Mouse (Mus musculus): ENCODE data around the gene Slc35a3. TPM values are rescaled to one million over a fixed set of nuclear protein-coding genes. Genes with fewer than 3 reads are reported as not detected.

Gene Slc35a3
- total RNA-seq, 2 experiments from 2014 or later: 13.6 to 14.9 TPM

- no peak for DNase-seq (ENCODE audit: low spot score in 2 of 2)
These were observed 70.3 kb downstream of the Slc35a3 start for GRCm38 (mm10) chr3:116642373-116642772.

DNA sequence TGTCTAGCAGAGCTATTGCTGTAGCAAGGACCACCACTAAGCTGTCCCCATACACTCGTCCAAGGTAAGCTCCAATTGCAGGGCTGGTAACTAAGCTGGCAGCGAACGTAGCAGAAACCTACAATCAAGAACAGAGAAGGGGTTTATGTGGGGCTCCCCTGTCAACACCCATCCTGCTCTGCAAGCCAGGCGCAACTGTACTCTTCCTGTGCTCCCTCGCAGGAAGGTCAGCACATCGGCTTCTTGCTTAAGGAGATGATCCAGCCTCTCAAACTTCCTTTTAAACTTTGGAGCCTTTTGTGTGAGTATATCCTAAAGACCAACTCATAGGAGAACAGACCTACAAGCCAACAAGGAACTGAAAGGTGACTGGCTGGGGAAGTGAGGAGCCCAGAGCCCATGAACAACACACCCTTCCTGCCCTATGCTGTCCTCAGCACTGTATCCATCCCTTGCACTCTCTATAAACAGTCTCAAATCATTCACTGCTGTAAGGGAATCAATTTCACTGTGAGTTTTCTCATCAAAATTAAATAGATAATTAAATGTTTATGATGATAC is 70.7 kb downstream of the Slc35a3 start:
- DNase-seq (ENCODE audit: low spot score in 2 of 2): no peak

DNA sequence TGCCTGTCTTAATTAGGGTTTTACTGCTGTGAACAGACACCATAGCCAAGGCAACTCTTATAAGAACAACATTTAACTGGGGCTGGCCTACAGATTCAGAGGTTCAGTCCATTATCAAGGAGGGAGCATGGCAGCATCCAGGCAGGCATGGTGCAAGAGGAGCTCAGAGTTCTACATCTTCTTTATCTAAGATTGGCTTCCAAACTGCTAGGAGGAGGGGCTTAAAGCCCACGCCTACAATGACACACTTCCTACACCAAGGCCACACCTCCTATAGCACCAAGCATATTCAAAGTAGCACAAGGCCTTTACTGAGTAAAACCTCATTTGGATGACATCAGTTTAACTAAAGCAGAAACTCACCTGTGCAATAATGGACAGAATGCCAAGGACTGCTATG is 72.6 kb downstream of the Slc35a3 start:
- DNase-seq (ENCODE audit: low spot score in 2 of 2): no peak

DNA sequence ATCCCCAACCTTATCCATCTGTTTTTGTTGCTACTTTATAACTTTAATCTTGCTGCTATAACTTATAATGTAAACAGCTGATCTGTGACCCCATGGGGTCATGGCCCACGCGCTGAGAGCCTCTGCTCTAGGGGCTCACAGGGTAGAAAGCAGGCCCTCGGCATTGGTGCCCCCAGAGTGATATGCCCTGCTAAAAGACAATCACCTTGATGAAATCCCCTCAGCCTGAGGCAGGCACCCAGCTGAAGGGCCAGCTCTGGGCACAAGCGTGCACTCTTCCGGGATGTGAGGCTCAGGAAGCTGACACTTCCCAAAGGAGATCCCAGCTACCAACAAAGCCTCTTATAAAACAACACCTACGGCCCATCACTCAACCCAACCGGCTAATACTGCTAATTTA is 74.1 kb downstream of the Slc35a3 start:
- no peak for DNase-seq (ENCODE audit: low spot score in 2 of 2)

GRCm38 (mm10) chr3:116637693-116638476 is 74.7 kb downstream of the Slc35a3 start:
- DNase-seq (ENCODE audit: low spot score in 2 of 2): no peak

GRCm38 (mm10) chr3:116635799-116636198 is 76.8 kb downstream of the Slc35a3 start:
- no peak for DNase-seq (ENCODE audit: low spot score in 2 of 2)

GRCm38 (mm10) chr3:116634853-116635252 is 77.8 kb downstream of the Slc35a3 start:
- no peak for DNase-seq (ENCODE audit: low spot score in 2 of 2)

GRCm38 (mm10) chr3:116634091-116634490 is 78.5 kb downstream of the Slc35a3 start:
- no peak for DNase-seq (ENCODE audit: low spot score in 2 of 2)

DNA sequence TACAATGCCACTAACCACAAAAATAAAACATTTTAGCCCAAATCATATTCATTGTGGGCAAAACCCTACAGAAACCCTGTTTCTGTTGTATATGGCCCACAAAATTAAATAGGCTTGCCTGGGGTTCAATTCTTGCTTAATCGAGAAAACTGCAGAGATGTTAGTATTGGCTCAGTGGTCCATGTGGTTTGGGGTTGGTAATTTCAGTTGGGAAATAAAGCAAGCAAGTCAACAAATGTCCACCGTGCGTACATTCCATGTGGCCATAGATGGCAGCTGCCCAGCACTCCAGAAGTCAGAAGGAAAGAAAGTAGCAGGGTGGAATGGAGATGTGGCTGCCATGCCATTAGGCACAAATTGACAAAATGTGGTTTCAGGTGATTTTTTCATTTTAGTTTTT is 79.7 kb downstream of the Slc35a3 start:
- no peak for DNase-seq (ENCODE audit: low spot score in 2 of 2)

GRCm38 (mm10) chr3:116631459-116631858 is 81.2 kb downstream of the Slc35a3 start:
- DNase-seq (ENCODE audit: low spot score in 2 of 2): no peak

DNA sequence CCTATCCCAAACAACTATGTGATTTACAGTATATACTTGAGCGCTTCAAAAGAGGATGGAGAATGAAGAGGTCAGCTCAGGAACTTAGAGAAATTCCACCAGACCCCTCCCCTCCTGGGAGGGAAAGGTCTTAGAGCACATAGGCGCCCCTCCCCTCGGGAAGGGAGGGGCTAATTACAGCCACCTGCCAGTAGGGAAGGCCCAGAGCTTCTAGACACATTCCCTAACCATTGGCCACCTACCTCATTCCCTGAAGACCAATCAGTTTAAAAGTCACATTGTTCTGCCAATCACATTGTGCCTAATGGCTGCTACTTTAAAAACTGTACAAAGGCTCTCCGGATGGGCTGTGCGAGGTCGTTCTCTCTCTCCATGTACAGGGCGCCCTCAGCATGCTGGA is 90.0 kb downstream of the Slc35a3 start:
- DNase-seq (ENCODE audit: low spot score in 2 of 2): no peak

- DNase-seq (ENCODE audit: low spot score in 2 of 2): no peak
These were observed 91.8 kb downstream of the Slc35a3 start for GRCm38 (mm10) chr3:116620636-116621370.

Other genes with a start within 250 kb of the Slc35a3 start
- gene Rtca, start 204.6 kb downstream of the Slc35a3 start, total RNA-seq (2021): 10 to 100 TPM; 68.6 to 69.7 TPM
- gene Dbt, start 199.8 kb downstream of the Slc35a3 start, total RNA-seq (2021): 10 to 100 TPM; 22.1 to 23.8 TPM
- gene Lrrc39, start 149.9 kb downstream of the Slc35a3 start, total RNA-seq (2021): under 1 TPM in 1 of 2 experiments, not detected in 1; 0.17 TPM
- gene Sass6, start 117.8 kb downstream of the Slc35a3 start, total RNA-seq (2021): 1 to 10 TPM; 8.2 TPM
- gene Trmt13, start 98.2 kb downstream of the Slc35a3 start, total RNA-seq (2021): 10 to 100 TPM; 15.3 to 15.6 TPM
- 10 to 100 TPM; 54.9 to 57.0 TPM for gene Mfsd14a, start 50.2 kb downstream of the Slc35a3 start, total RNA-seq (2021)
- gene Gm43191, start 31.6 kb downstream of the Slc35a3 start, total RNA-seq (2021): 1 to 10 TPM in 1 of 2 experiments, not detected in 1; 1.1 TPM
- gene Agl, start 95.3 kb upstream of the Slc35a3 start, total RNA-seq (2021): 10 to 100 TPM; 29.2 to 37.6 TPM
- 1 to 10 TPM; 1.5 to 1.7 TPM for gene Frrs1, start 146.6 kb upstream of the Slc35a3 start, total RNA-seq (2021)

All from layer of hippocampus, postnatal 14 days (tissue).